Mouse (Mus musculus): Measurements from ENCODE around the gene Vps37c. TPM values are rescaled to one million over a fixed set of nuclear protein-coding genes. Genes with fewer than 3 reads are reported as not detected.
A peak's percentile ranks its signal among the peaks of the same experiment; 100 is the strongest.

Vps37c gene
- total and polyA plus RNA-seq, 3 experiments: 8.1 to 11.9 TPM; not detected in 1

GRCm38 (mm10) chr19:10689470-10690166 lies 1.1 kb downstream of the Vps37c start:
- Histone ChIP-seq H3K27me3 (ENCODE audit: control insufficient read depth in 1 of 2, insufficient read depth in 2 of 2, low read length in 2 of 2) (peaks cover 0 to 3% of the 10 kb centered on the region in 2 experiments; a peak in 1 of 4 replicates), H3K4me1 (ENCODE audit: control insufficient read depth in 1 of 2, insufficient read depth in 2 of 2, low read length in 2 of 2) (peaks cover 5 to 26% of the 10 kb centered on the region in 2 experiments), H3K79me2 (ENCODE audit: control insufficient read depth, insufficient read depth, low read length, poor library complexity) (peaks cover 20% of the 10 kb centered on the region), H3K36me3 (ENCODE audit: control insufficient read depth in 1 of 2, insufficient read depth in 2 of 2, low read length in 2 of 2) (peaks cover 0 to 20% of the 10 kb centered on the region in 2 experiments; a peak in 2 of 4 replicates), H3K27ac (ENCODE audit: control insufficient read depth, low read depth, low read length) (peak overlapping the region; percentile 26), H3K9me3 (replicated peaks; ENCODE audit: insufficient read depth, low read length) (no peaks in the 10 kb centered on the region), H3K9ac (ENCODE audit: control insufficient read depth, low read depth, low read length, poor library complexity, severe bottlenecking) (peak overlapping the region; percentile 95), H3K4me3 (ENCODE audit: control insufficient read depth in 1 of 2, insufficient read depth in 1 of 2, low read depth in 2 of 2, low read length in 2 of 2) (peak overlapping the region; percentile 82 to 98)
- peak; percentile 28 for DNase-seq (ENCODE audit: low read depth, low spot score)
- TF ChIP-seq CTCF (IDR thresholded peaks at IDR 0.05 in 2 of 3, conservative IDR thresholded peaks at IDR 0.05 in 1 of 3; ENCODE audit: control insufficient read depth in 1 of 3, insufficient read depth in 1 of 3, low read depth in 2 of 3, low read length in 3 of 3, poor library complexity in 1 of 3, severe bottlenecking in 1 of 3) (no peak), USF2 (IDR thresholded peaks at IDR 0.05; ENCODE audit: borderline replicate concordance in 1 of 2, insufficient read depth in 1 of 2, low read depth in 1 of 2, low read length in 2 of 2) (no peak), E2F4 (IDR thresholded peaks at IDR 0.05; ENCODE audit: borderline replicate concordance, low read depth, low read length) (no peak), TBP (IDR thresholded peaks at IDR 0.05; ENCODE audit: low read depth, low read length) (0 out of 2 replicates have a peak, but pooled peaks have one; percentile 5)

DNA sequence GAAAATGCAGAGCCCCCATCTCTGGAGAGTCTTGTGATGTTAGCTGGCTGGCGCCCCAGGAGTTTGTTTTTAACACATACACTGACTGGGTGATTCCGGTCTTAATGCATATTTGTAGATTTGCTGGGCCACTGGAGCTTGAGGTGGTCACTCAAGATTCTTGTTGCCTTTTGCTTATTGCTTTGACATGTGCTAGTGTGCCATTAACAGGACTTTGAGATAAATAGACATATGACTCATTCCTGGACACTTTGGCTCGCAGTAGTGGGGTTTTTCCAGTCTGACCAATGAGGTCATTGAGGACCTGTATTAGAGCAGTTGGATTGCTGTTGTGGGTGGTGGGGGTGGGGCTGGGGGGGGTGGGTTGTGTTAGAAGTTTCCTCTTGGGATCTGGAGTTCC lies 1.8 kb downstream of the Vps37c start:
- DNase-seq (ENCODE audit: low read depth, low spot score): no peak
- Histone ChIP-seq H3K36me3 (ENCODE audit: control insufficient read depth in 1 of 2, insufficient read depth in 2 of 2, low read length in 2 of 2) (peaks cover 0 to 20% of the 10 kb centered on the region in 2 experiments; a peak in 2 of 4 replicates), H3K79me2 (ENCODE audit: control insufficient read depth, insufficient read depth, low read length, poor library complexity) (peaks cover 20% of the 10 kb centered on the region), H3K9ac (ENCODE audit: control insufficient read depth, low read depth, low read length, poor library complexity, severe bottlenecking) (no peak overlapping the region), H3K4me1 (ENCODE audit: control insufficient read depth in 1 of 2, insufficient read depth in 2 of 2, low read length in 2 of 2) (peaks cover 5 to 26% of the 10 kb centered on the region in 2 experiments), H3K27me3 (ENCODE audit: control insufficient read depth in 1 of 2, insufficient read depth in 2 of 2, low read length in 2 of 2) (no peaks in the 10 kb centered on the region), H3K4me3 (ENCODE audit: control insufficient read depth in 1 of 2, insufficient read depth in 1 of 2, low read depth in 2 of 2, low read length in 2 of 2) (no peak overlapping the region), H3K9me3 (replicated peaks; ENCODE audit: insufficient read depth, low read length) (no peaks in the 10 kb centered on the region), H3K27ac (ENCODE audit: control insufficient read depth, low read depth, low read length) (no peak overlapping the region)
- TF ChIP-seq SIN3A (IDR thresholded peaks at IDR 0.05; ENCODE audit: low read length) (no peak), SMC3 (IDR thresholded peaks at IDR 0.05; ENCODE audit: low read depth, low read length) (no peak), MYB (IDR thresholded peaks at IDR 0.05; ENCODE audit: low read depth, low read length) (no peak), ELF1 (IDR thresholded peaks at IDR 0.05; ENCODE audit: low read depth, low read length) (no peak), POLR2AphosphoS2 (IDR thresholded peaks at IDR 0.05; ENCODE audit: low read length) (no peak), ETS1 (IDR thresholded peaks at IDR 0.05; ENCODE audit: low read depth, low read length) (no peak), MYC (IDR thresholded peaks at IDR 0.05; ENCODE audit: low read depth, low read length) (no peak), NRF1 (IDR thresholded peaks at IDR 0.05; ENCODE audit: insufficient read depth, low read depth, low read length, poor library complexity, severe bottlenecking) (no peak), MAFK (IDR thresholded peaks at IDR 0.05; ENCODE audit: borderline replicate concordance, low read depth, low read length) (no peak), E2F4 (IDR thresholded peaks at IDR 0.05; ENCODE audit: borderline replicate concordance, low read depth, low read length) (no peak), MAZ (IDR thresholded peaks at IDR 0.05; ENCODE audit: low read depth, low read length) (no peak)

All from MEL (cell line).